Mouse (Mus musculus): ENCODE results near the gene Selenop. TPM values are rescaled to one million over a fixed set of nuclear protein-coding genes. Genes with fewer than 3 reads are reported as not detected.
"Not testable (repeated sequence)": the region's sequence is repeated elsewhere in the genome, so short reads cannot be mapped to it uniquely, and the experiment has no call there.

Selenop gene
- 151 and 156 TPM in 2 replicates for polyA plus RNA-seq (2015; fragmentation: Nextera tagmentation; extraction: Ambion mirVana)

GRCm38 (mm10) chr15:3268247-3268646, at the start of gene Selenop:
Gene Selenop, plus strand, starts transcription at chr15:3268547.
- no peak for DNase-seq (ENCODE audit: low spot score)

GRCm38 (mm10) chr15:3218668-3219067, 49.7 kb upstream of the Selenop start:
- not testable (repeated sequence) for DNase-seq (ENCODE audit: low spot score)

GRCm38 (mm10) chr15:3222803-3223437, 45.4 kb upstream of the Selenop start:
- no peak for DNase-seq (ENCODE audit: low spot score)

- DNase-seq (ENCODE audit: low spot score): no peak
Measured at GRCm38 (mm10) chr15:3226573-3226972, 41.8 kb upstream of the Selenop start.

GRCm38 (mm10) chr15:3228185-3228584, 40.2 kb upstream of the Selenop start:
- no peak for DNase-seq (ENCODE audit: low spot score)

- DNase-seq (ENCODE audit: low spot score): no peak
Measured at GRCm38 (mm10) chr15:3228990-3229389, 39.4 kb upstream of the Selenop start.

GRCm38 (mm10) chr15:3231004-3231403, 37.3 kb upstream of the Selenop start:
- no peak for DNase-seq (ENCODE audit: low spot score)

GRCm38 (mm10) chr15:3232168-3232835, 36.0 kb upstream of the Selenop start:
- DNase-seq (ENCODE audit: low spot score): no peak

GRCm38 (mm10) chr15:3233837-3234551, 34.4 kb upstream of the Selenop start:
- peak; percentile 29 for DNase-seq (ENCODE audit: low spot score)

- no peak for DNase-seq (ENCODE audit: low spot score)
Measured at GRCm38 (mm10) chr15:3236338-3236737, 32.0 kb upstream of the Selenop start.

GRCm38 (mm10) chr15:3237963-3238362, 30.4 kb upstream of the Selenop start:
- DNase-seq (ENCODE audit: low spot score): no peak

GRCm38 (mm10) chr15:3245036-3245435, 23.3 kb upstream of the Selenop start:
- DNase-seq (ENCODE audit: low spot score): not testable (repeated sequence)

- DNase-seq (ENCODE audit: low spot score): no peak
Measured at GRCm38 (mm10) chr15:3250620-3251019, 17.7 kb upstream of the Selenop start.

GRCm38 (mm10) chr15:3251031-3251717, 17.2 kb upstream of the Selenop start:
- DNase-seq (ENCODE audit: low spot score): no peak

- DNase-seq (ENCODE audit: low spot score): no peak
Measured at GRCm38 (mm10) chr15:3251718-3252067, 16.7 kb upstream of the Selenop start.

- no peak for DNase-seq (ENCODE audit: low spot score)
Measured at GRCm38 (mm10) chr15:3259025-3259424, 9.3 kb upstream of the Selenop start.

- DNase-seq (ENCODE audit: low spot score): no peak
Measured at GRCm38 (mm10) chr15:3260309-3260708, 8.0 kb upstream of the Selenop start.

GRCm38 (mm10) chr15:3262883-3263282, 5.5 kb upstream of the Selenop start:
- DNase-seq (ENCODE audit: low spot score): no peak

- peak; percentile 27 for DNase-seq (ENCODE audit: low spot score)
Measured at GRCm38 (mm10) chr15:3264293-3264692, 4.1 kb upstream of the Selenop start.

GRCm38 (mm10) chr15:3264828-3265227, 3.5 kb upstream of the Selenop start:
- DNase-seq (ENCODE audit: low spot score): peak; percentile 10

- DNase-seq (ENCODE audit: low spot score): no peak
Measured at GRCm38 (mm10) chr15:3269496-3269895, 1.1 kb downstream of the Selenop start.
